Mouse (Mus musculus) heart, embryonic 14.5 days (tissue): Measurements from ENCODE around the gene Crygc. TPM values are rescaled to one million over a fixed set of nuclear protein-coding genes. Genes with fewer than 3 reads are reported as not detected.
A peak's percentile ranks its signal among the peaks of the same experiment; 100 is the strongest.

Experiments
- ATAC-seq: fragments of 200-750 bp; cut with Nextera tagmentation; 2 replicates; pipeline ENCODE4 v1.8.0; 2017; ENCODE audit warnings: low read depth, moderate TSS enrichment; ENCODE audit not compliant: insufficient number of reproducible peaks, insufficient read depth, low FRiP score
- H3K27ac ChIP-seq, 2 experiments: fragments of 200-500 bp in 1 of 2; fragments of 300-500 bp in 1 of 2; sonication (generic) in 1 of 2; replicated peaks in 1 of 2; 2 replicates each; pipeline ENCODE4 v1.5.1; 2012 to 2014; ENCODE audit warnings: low read depth in 2 of 2, low read length in 2 of 2, control low read depth in 1 of 2, mild to moderate bottlenecking in 1 of 2, mixed read lengths in 1 of 2; ENCODE audit not compliant: control insufficient read depth in 1 of 2, insufficient read depth in 1 of 2
- H3K27me3 ChIP-seq: fragments of 300-500 bp; sonication (generic); 2 replicates; pipeline ENCODE4 v1.6.1; 2014; ENCODE audit warnings: mild to moderate bottlenecking, low read length, control low read depth; ENCODE audit not compliant: control insufficient read depth, insufficient read depth
- H3K36me3 ChIP-seq: fragments of 300-500 bp; sonication (generic); 2 replicates; pipeline ENCODE4 v1.6.1; 2014; ENCODE audit warnings: mild to moderate bottlenecking, control low read depth, low read length, mixed read lengths; ENCODE audit not compliant: control insufficient read depth, insufficient read depth
- H3K4me1 ChIP-seq, 2 experiments: fragments of 200-500 bp in 1 of 2; fragments of 300-500 bp in 1 of 2; sonication (generic) in 1 of 2; 2 replicates each; pipeline ENCODE4 v1.6.1; 2012 to 2014; ENCODE audit warnings: low read length in 2 of 2, control low read depth in 1 of 2, mixed read lengths in 1 of 2; ENCODE audit not compliant: control insufficient read depth in 2 of 2, insufficient read depth in 2 of 2
- H3K4me2 ChIP-seq: fragments of 300-500 bp; sonication (generic); 2 replicates; pipeline ENCODE4 v1.6.1; 2014; ENCODE audit warnings: mild to moderate bottlenecking, low read length
- H3K4me3 ChIP-seq, 2 experiments: fragments of 200-500 bp in 1 of 2; fragments of 300-500 bp in 1 of 2; sonication (generic) in 1 of 2; 2 replicates each; pipeline ENCODE4 v1.5.1; 2012 to 2014; ENCODE audit warnings: low read length in 2 of 2, mild to moderate bottlenecking in 2 of 2, control low read depth in 1 of 2, low read depth in 1 of 2, moderate library complexity in 1 of 2; ENCODE audit not compliant: control insufficient read depth in 1 of 2, insufficient read depth in 1 of 2
- H3K9ac ChIP-seq: fragments of 300-500 bp; sonication (generic); 2 replicates; pipeline ENCODE4 v1.6.1; 2014; ENCODE audit warnings: mild to moderate bottlenecking, low read length
- H3K9me3 ChIP-seq: fragments of 300-500 bp; sonication (generic); 2 replicates; pipeline ENCODE4 v1.6.1; 2016; ENCODE audit warnings: low read length, control low read depth; ENCODE audit not compliant: control insufficient read depth
- WGBS: fragments of 180-500 bp; shearing (Covaris S2); extraction: QIAGEN DNeasy Blood & Tissue Kit; methylation state at CpG from one replicate; pipeline ENCODE4 v1.1.7; 2014; 5-methylcytosine and 5-hydroxymethylcytosine counted together
- polyA plus RNA-seq: library from polyadenylated mRNA; unstranded; fragments of >200 nt; fragmentation: Nextera tagmentation; extraction: Ambion mirVana; gene quantifications from 2 replicates; pipeline ENCODE4 v1.2.1, GENCODE M21; 2014

Gene Crygc
- polyA plus RNA-seq, 1 experiment from 2014 or later, result not detected

DNA sequence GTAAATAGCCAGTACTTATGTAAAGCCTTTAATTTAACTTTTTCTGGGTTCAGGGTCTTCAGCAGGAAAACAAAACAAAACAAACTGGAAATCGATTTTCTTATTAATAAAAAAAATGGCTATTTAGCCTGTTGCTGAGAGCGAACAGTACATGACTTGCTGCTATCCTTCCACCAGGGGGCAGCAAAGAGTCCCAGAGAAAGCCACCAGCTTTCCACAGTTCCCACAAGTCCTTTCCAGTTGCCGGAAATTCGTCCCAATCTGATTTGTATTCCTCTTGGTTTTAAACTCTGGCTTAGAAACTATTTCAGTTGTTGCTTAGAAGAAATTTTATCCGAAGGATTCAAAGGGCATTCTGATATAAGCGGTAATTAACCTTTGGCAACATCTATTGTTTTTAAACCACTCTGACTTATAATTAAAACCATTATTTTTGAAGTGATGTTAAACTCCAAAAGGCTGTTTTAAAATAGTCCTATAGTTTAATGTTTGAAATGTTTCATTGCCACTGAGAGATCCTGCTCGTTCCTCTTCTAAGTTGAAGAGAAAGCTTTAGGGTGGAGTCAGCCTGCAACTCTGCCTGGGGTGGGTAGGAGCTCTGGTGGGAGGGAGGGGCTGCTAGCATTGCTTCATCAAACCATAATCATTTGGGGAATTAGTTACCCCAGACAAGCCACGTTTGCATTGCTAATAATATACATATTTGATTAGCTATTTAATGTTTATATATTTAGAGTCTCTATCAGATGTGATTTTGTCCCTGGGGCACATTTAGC lies 38.7 kb upstream of the Crygc start:
- Histone ChIP-seq H3K36me3 (no peaks in the 10 kb centered on the region), H3K4me3 (peak overlapping the region in 1 of 2 experiments; percentile 28; a peak in 2 of 4 replicates), H3K9me3 (no peaks in the 10 kb centered on the region), H3K9ac (peak overlapping the region; percentile 31; the same call in 1 of the 2 replicates), H3K4me2 (peak overlapping the region; percentile 59), H3K4me1 (peaks cover 0 to 4% of the 10 kb centered on the region in 2 experiments; a peak in 1 of 4 replicates), H3K27ac (no peak overlapping the region), H3K27me3 (no peaks in the 10 kb centered on the region)
- no peak for ATAC-seq
- 8% methylated on average over 8 of the region's 8 CpGs for WGBS

DNA sequence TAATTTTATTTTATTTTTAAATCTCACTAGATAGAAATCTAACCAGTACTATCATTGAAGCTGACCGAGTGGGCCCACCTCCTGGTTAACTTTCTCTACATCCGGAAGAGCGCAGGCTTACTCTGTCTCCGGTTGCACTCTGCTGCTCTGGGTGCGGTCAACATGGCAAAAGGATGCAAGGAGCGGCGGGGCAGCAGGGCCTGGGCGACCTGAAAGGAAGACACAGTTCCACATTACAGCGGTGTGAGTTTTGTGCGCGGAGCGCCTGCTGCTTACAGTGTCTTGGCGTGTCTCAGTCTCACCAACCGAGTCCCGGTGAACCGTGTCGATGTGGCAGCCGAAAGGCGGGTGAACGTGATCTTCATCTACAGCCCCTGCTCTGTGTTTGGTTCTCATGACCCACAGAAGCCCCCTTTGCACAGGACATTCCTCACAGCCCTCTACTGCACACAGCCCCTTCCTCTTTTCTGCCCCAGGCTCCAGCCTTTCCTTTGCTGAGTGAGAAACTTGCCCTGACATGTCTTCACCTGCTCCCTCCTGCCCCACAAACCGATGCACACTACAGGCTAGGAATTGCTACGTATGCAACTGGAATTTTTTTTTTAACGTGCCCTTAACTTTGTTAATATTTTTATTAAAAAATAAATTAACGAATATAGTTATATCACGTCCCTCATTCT lies 36.4 kb upstream of the Crygc start:
- Histone ChIP-seq H3K9me3 (no peaks in the 10 kb centered on the region), H3K27ac (no peak overlapping the region), H3K4me3 (no peak overlapping the region), H3K27me3 (no peaks in the 10 kb centered on the region), H3K4me1 (peaks cover 0 to 4% of the 10 kb centered on the region in 2 experiments; a peak in 1 of 4 replicates), H3K9ac (no peak overlapping the region), H3K36me3 (no peaks in the 10 kb centered on the region), H3K4me2 (0 out of 2 replicates have a peak overlapping the region, but pooled peaks have one; percentile 21)
- ATAC-seq, result no peak
- WGBS, result 68% methylated on average over 25 of the region's 25 CpGs

DNA sequence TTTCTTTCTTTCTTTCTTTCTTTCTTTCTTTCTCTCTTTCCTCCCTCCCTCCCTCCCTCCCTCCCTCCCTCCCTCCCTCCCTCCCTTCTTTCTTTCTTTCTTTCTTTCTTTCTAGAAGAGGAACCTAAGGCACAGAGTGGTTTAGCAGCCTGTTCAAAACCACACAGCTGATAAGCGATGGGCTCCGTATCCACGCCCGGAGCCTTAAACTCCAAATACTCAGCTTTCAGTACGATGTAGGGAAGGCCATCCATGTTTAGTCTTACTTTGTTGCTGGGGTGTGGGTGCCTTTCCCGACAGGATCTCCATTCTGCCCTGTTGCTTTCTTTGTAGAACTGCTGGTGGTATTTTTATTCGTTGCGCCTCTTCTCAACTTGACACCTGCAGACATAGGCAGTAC lies 35.7 kb upstream of the Crygc start:
- Histone ChIP-seq H3K9ac (no peak overlapping the region), H3K4me1 (peaks cover 0 to 4% of the 10 kb centered on the region in 2 experiments; a peak in 1 of 4 replicates), H3K27ac (no peak overlapping the region), H3K4me2 (no peak overlapping the region), H3K9me3 (no peaks in the 10 kb centered on the region), H3K27me3 (no peaks in the 10 kb centered on the region), H3K36me3 (no peaks in the 10 kb centered on the region), H3K4me3 (no peak overlapping the region)
- WGBS, result 86% methylated on average over 8 of the region's 8 CpGs
- ATAC-seq, result no peak

DNA sequence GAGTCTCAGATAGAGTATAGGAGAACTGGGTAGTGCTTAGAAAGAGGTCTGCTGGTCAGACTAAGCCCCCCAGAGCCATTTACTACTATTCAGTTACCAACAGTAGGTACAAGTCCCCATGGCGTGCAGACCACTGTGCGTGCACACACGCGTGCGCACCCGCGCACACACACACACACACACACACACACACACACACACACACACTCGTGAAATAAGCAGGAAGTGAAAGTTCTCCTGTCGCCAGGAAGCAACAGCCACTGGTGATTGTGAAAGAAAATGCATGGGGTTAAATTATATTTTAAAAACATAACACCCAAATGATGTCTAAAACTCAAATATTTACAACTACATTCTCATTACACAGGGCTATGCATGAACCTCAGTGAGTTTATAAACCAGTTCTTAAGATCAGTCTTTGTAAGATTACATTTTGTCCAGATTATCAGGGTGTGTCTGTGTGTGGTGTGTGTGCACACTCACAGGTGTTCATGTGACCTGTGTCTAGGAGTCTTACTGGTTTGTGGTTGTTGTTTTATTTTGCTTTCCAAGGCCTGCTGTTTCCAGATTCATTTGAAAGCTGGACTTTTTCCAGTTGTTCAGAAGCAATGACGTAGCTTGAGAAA lies 34.3 kb upstream of the Crygc start:
- H3K27me3 ChIP-seq, result no peaks in the 10 kb centered on the region
- no peak overlapping the region for H3K9ac ChIP-seq
- no peaks in the 10 kb centered on the region for H3K36me3 ChIP-seq
- WGBS, result 86% methylated on average over 10 of the region's 10 CpGs
- H3K4me3 ChIP-seq, result no peak overlapping the region
- H3K4me2 ChIP-seq, result no peak overlapping the region
- peaks cover 0 to 4% of the 10 kb centered on the region in 2 experiments; a peak in 1 of 4 replicates for H3K4me1 ChIP-seq
- H3K27ac ChIP-seq, result no peak overlapping the region
- ATAC-seq, result no peak
- no peaks in the 10 kb centered on the region for H3K9me3 ChIP-seq

DNA sequence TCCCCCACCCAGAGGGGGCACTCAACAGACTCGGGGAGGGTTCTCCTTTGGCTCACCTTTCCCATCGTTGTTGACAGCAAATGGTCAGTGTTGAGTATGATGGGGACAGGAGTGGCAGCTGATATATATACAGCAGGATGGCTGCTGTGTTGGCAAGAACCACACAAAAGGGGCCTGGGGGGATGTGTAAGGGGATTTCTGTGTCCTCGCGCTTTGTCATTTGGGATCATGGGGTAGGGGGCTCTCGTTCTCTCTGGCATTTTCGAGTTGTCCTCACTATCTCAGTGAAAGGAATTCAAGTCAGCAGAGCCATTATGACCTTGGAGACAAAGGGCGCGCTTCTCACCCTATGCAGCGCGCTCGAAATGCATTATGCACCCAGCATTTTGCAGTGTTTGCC lies 29.8 kb upstream of the Crygc start, which contains the start of gene Cryga:
Gene Cryga, minus strand, starts transcription at position 101 of the 400 bp plus-strand sequence.
- Histone ChIP-seq H3K9ac (no peak within 1 kb of the TSS), H3K4me1 (0 out of 4 replicates have a peak, but pooled peaks cover 0 to 2% of the 10 kb centered on the region in 2 experiments), H3K36me3 (no peaks in the 10 kb centered on the region), H3K9me3 (no peaks in the 10 kb centered on the region), H3K4me3 (no peak within 1 kb of the TSS), H3K27ac (no peak within 1 kb of the TSS), H3K27me3 (no peaks in the 10 kb centered on the region), H3K4me2 (no peak within 1 kb of the TSS)
- no peak for ATAC-seq
- WGBS, result 82% methylated on average over 11 of the region's 11 CpGs

DNA sequence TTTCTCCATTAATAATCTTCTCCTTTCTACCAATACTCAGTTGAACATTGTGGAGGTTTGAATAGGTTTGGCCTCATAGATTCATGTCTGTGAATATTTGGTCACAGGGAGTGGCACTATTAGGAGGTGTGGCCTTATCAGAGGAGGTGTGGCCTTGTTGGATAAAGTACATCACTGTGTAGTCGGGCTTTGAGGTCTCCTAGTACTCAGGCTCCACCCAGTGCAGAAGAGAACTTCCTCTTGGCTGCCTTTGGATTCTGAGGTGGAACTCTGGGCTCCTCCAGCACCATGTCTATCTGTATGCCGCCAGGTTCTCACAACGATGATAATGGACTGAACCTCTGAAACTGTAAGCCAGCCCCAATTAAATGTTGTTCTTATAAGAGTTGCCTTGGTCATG lies 23.5 kb upstream of the Crygc start:
- no peak overlapping the region for H3K4me2 ChIP-seq
- WGBS, result 78% methylated on average over 3 of the region's 3 CpGs

DNA sequence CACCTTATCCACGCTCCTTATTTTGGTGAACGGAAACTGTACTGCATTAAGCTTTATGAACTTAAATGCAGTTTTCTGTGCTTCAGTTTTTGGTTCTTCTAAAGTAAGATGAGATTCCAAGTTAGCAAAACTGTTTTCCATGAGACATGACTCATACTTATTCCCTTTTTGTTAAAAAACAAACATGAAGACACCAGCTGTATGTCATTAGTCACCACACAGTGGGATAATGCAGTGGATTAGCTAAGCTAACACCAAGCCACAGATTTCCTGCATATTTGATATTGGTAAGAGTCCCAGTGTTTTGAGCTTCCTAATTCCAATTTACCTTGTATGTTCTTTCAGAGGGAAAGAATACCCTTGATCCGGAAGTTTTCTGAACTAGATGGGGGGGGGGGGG lies 18.1 kb upstream of the Crygc start:
- ATAC-seq, result no peak
- Histone ChIP-seq H3K36me3 (no peaks in the 10 kb centered on the region), H3K9ac (no peak overlapping the region), H3K9me3 (no peaks in the 10 kb centered on the region), H3K4me3 (no peak overlapping the region), H3K4me2 (no peak overlapping the region), H3K27ac (no peak overlapping the region), H3K4me1 (no peaks in the 10 kb centered on the region), H3K27me3 (no peaks in the 10 kb centered on the region)
- 87% methylated on average over 3 of the region's 3 CpGs for WGBS

More for the DNA sequence above, 23.5 kb upstream of the Crygc start:
- Histone ChIP-seq H3K4me3 (no peak overlapping the region), H3K9ac (no peak overlapping the region), H3K27ac (no peak overlapping the region), H3K4me1 (no peaks in the 10 kb centered on the region), H3K27me3 (no peaks in the 10 kb centered on the region), H3K9me3 (no peaks in the 10 kb centered on the region), H3K36me3 (no peaks in the 10 kb centered on the region)
- no peak for ATAC-seq
